Mouse (Mus musculus) T-helper 2 cell (primary cell): ENCODE data around the gene Pih1d1.

Source experiments
- in situ Hi-C: fragments of 300-600 bp; cut with MboI, MseI; formaldehyde crosslinking; loops from one replicate; pipeline ENCODE4 v1.15.1; 2025; ENCODE audit warnings: high pct_unique_total_duplicates

The Pih1d1 gene

GRCm38 (mm10) chr7:45193406-45193805 lies 39.3 kb downstream of the Pih1d1 start:
- in situ Hi-C loops: no loop called here

GRCm38 (mm10) chr7:45193871-45194785 lies 40.0 kb downstream of the Pih1d1 start:
- in situ Hi-C loops: no loop called here

GRCm38 (mm10) chr7:45195341-45196175 lies 41.5 kb downstream of the Pih1d1 start:
- in situ Hi-C loops: no loop called here

- in situ Hi-C loops: no loop called here
Measured at GRCm38 (mm10) chr7:45196176-45196535, 42.1 kb downstream of the Pih1d1 start.

- in situ Hi-C loops: no loop called here
Measured at GRCm38 (mm10) chr7:45196994-45197393, 42.9 kb downstream of the Pih1d1 start.

- in situ Hi-C loops: no loop called here
Measured at GRCm38 (mm10) chr7:45198435-45198834, 44.3 kb downstream of the Pih1d1 start.

- in situ Hi-C loops: no loop called here
Measured at GRCm38 (mm10) chr7:45198961-45199360, 44.9 kb downstream of the Pih1d1 start.

- in situ Hi-C loops: no loop called here
Measured at GRCm38 (mm10) chr7:45202654-45203053, 48.6 kb downstream of the Pih1d1 start.

- in situ Hi-C loops: no loop called here
Measured at GRCm38 (mm10) chr7:45204380-45205143, 50.5 kb downstream of the Pih1d1 start, which contains the start of gene Ccdc155. TSS of gene Ccdc155 (minus strand) at chr7:45204892.

- in situ Hi-C loops: no loop called here
Measured at GRCm38 (mm10) chr7:45208260-45208659, 54.2 kb downstream of the Pih1d1 start.
